Mouse (Mus musculus) stomach, postnatal 0 days (tissue): Measurements from ENCODE around the gene Bach2. TPM values are rescaled to one million over a fixed set of nuclear protein-coding genes. Genes with fewer than 3 reads are reported as not detected.

ENCODE experiments used
- ATAC-seq: fragments of 200-750 bp; cut with Nextera tagmentation; 2 replicates; pipeline ENCODE4 v1.8.0; 2017; ENCODE audit not compliant: low FRiP score, low TSS enrichment
- DNase-seq: peaks from one replicate; pipeline ENCODE4 v3.0.0-alpha.2; 2016; ENCODE audit warnings: low spot score
- H3K27ac ChIP-seq: fragments of 300-500 bp; sonication (generic); replicated peaks from 2 replicates; pipeline ENCODE4 v1.5.1; 2014; ENCODE audit warnings: mild to moderate bottlenecking, control low read depth
- H3K27me3 ChIP-seq: fragments of 300-500 bp; sonication (generic); 2 replicates; pipeline ENCODE4 v1.6.1; 2014; ENCODE audit warnings: low read length; ENCODE audit not compliant: control insufficient read depth, insufficient read depth
- H3K36me3 ChIP-seq: fragments of 300-500 bp; sonication (generic); 2 replicates; pipeline ENCODE4 v1.6.1; 2014; ENCODE audit warnings: low read length, mixed read lengths; ENCODE audit not compliant: control insufficient read depth, insufficient read depth
- H3K4me1 ChIP-seq: fragments of 300-500 bp; sonication (generic); replicated peaks from 2 replicates; pipeline ENCODE4 v1.6.1; 2014; ENCODE audit warnings: antibody characterized with exemption; ENCODE audit not compliant: control insufficient read depth, insufficient read depth
- H3K4me2 ChIP-seq: fragments of 300-500 bp; sonication (generic); replicated peaks from 2 replicates; pipeline ENCODE4 v1.6.1; 2014; ENCODE audit warnings: low read depth, mild to moderate bottlenecking, control low read depth, moderate library complexity
- H3K4me3 ChIP-seq: fragments of 300-500 bp; sonication (generic); 2 replicates; pipeline ENCODE4 v1.5.1; 2014; ENCODE audit warnings: low read depth, low read length, control low read depth
- H3K9ac ChIP-seq: fragments of 300-500 bp; sonication (generic); 2 replicates; pipeline ENCODE4 v1.6.1; 2014; ENCODE audit warnings: mild to moderate bottlenecking, low read length, control low read depth, mixed read lengths
- H3K9me3 ChIP-seq: fragments of 300-500 bp; sonication (generic); 2 replicates; pipeline ENCODE4 v1.6.1; 2016; ENCODE audit warnings: low read length; ENCODE audit not compliant: control insufficient read depth
- CTCF ChIP-seq: IDR thresholded peaks from 2 replicates; pipeline ENCODE4 v1.5.1; 2016; ENCODE audit warnings: antibody characterized with exemption, low read depth, mild to moderate bottlenecking, moderate library complexity
- EP300 ChIP-seq: optimal IDR thresholded peaks from 2 replicates; pipeline ENCODE3; 2016; ENCODE audit warnings: antibody characterized with exemption
- WGBS: fragments of 180-500 bp; shearing (Covaris S2); extraction: QIAGEN DNeasy Blood & Tissue Kit; methylation state at CpG from one replicate; pipeline ENCODE4 v1.1.7; 2014; 5-methylcytosine and 5-hydroxymethylcytosine counted together
- polyA plus RNA-seq: library from polyadenylated mRNA; unstranded; fragments of >200 nt; fragmentation: Nextera tagmentation; extraction: Ambion mirVana; gene quantifications from 2 replicates; pipeline ENCODE4 v1.2.1, GENCODE M21; 2015

Gene Bach2
- polyA plus RNA-seq, 1 experiment from 2014 or later: 1.9 TPM

GRCm38 (mm10) chr4:32299970-32300369 is 61.4 kb downstream of the Bach2 start:
- no peak overlapping the region for H3K4me2 ChIP-seq
- ATAC-seq (no peak), DNase-seq (no peak)
- H3K4me1 ChIP-seq: peaks cover 5% of the 10 kb centered on the region
- no peak overlapping the region for H3K27ac ChIP-seq
- H3K9ac ChIP-seq: no peak overlapping the region
- no peak for TF ChIP-seq CTCF
- TF ChIP-seq EP300: no peak
- no peak overlapping the region for H3K4me3 ChIP-seq
- H3K9me3 ChIP-seq: no peaks in the 10 kb centered on the region
- 85% methylated on average over 3 of the region's 3 CpGs for WGBS
- no peaks in the 10 kb centered on the region for H3K36me3 ChIP-seq
- H3K27me3 ChIP-seq: no peaks in the 10 kb centered on the region

- 43% methylated on average over 5 of the region's 5 CpGs for WGBS
These were observed 64.1 kb downstream of the Bach2 start for GRCm38 (mm10) chr4:32302668-32303067.

GRCm38 (mm10) chr4:32303076-32303475 is 64.5 kb downstream of the Bach2 start:
- no peak for TF ChIP-seq CTCF
- TF ChIP-seq EP300: no peak
- no peak overlapping the region for H3K9ac ChIP-seq
- peak overlapping the region; percentile 47; the same call in 1 of the 2 replicates for H3K4me2 ChIP-seq
- 19% methylated on average over 4 of the region's 4 CpGs for WGBS
- peaks cover 5% of the 10 kb centered on the region for H3K4me1 ChIP-seq
- ATAC-seq: peak; percentile 79
- no peak overlapping the region for H3K4me3 ChIP-seq
- peak overlapping the region; percentile 61 for H3K27ac ChIP-seq
- H3K36me3 ChIP-seq: no peaks in the 10 kb centered on the region
- peak; percentile 38 for DNase-seq
- no peaks in the 10 kb centered on the region for H3K9me3 ChIP-seq
- no peaks in the 10 kb centered on the region for H3K27me3 ChIP-seq

More at GRCm38 (mm10) chr4:32302668-32303067, 64.1 kb downstream of the Bach2 start:
- Histone ChIP-seq H3K4me2 (no peak overlapping the region), H3K4me1 (peaks cover 5% of the 10 kb centered on the region), H3K9ac (no peak overlapping the region), H3K9me3 (no peaks in the 10 kb centered on the region), H3K4me3 (no peak overlapping the region), H3K27ac (peak overlapping the region; percentile 61; the same call in 1 of the 2 replicates), H3K36me3 (no peaks in the 10 kb centered on the region), H3K27me3 (no peaks in the 10 kb centered on the region)
- ATAC-seq: no peak
- no peak for DNase-seq
- TF ChIP-seq CTCF (no peak), EP300 (no peak)

GRCm38 (mm10) chr4:32303674-32304073 is 65.1 kb downstream of the Bach2 start:
- peak overlapping the region; percentile 61 for H3K27ac ChIP-seq
- no peaks in the 10 kb centered on the region for H3K27me3 ChIP-seq
- DNase-seq (peak; percentile 78), ATAC-seq (peak; percentile 80)
- peaks cover 5% of the 10 kb centered on the region for H3K4me1 ChIP-seq
- H3K9ac ChIP-seq: no peak overlapping the region
- WGBS: 2% methylated on average over 8 of the region's 8 CpGs
- TF ChIP-seq EP300: no peak
- no peak for TF ChIP-seq CTCF
- no peak overlapping the region for H3K4me3 ChIP-seq
- peak overlapping the region; percentile 47 for H3K4me2 ChIP-seq
- no peaks in the 10 kb centered on the region for H3K36me3 ChIP-seq
- no peaks in the 10 kb centered on the region for H3K9me3 ChIP-seq

GRCm38 (mm10) chr4:32304221-32304703 is 65.7 kb downstream of the Bach2 start:
- WGBS: 9% methylated on average over 6 of the region's 6 CpGs
- H3K27me3 ChIP-seq: no peaks in the 10 kb centered on the region
- peak overlapping the region; percentile 35 for H3K4me2 ChIP-seq
- no peak for TF ChIP-seq EP300
- H3K9me3 ChIP-seq: no peaks in the 10 kb centered on the region
- H3K27ac ChIP-seq: peak overlapping the region; percentile 75
- no peak overlapping the region for H3K9ac ChIP-seq
- no peak overlapping the region for H3K4me3 ChIP-seq
- no peak for ATAC-seq
- no peaks in the 10 kb centered on the region for H3K36me3 ChIP-seq
- DNase-seq: no peak
- H3K4me1 ChIP-seq: peaks cover 5% of the 10 kb centered on the region

GRCm38 (mm10) chr4:32305036-32305615 is 66.5 kb downstream of the Bach2 start:
- TF ChIP-seq EP300 (no peak), CTCF (no peak)
- Histone ChIP-seq H3K27ac (no peak overlapping the region; the same call in 1 of the 2 replicates), H3K4me1 (peaks cover 5% of the 10 kb centered on the region), H3K4me3 (no peak overlapping the region), H3K27me3 (no peaks in the 10 kb centered on the region), H3K4me2 (peak overlapping the region; percentile 35), H3K9ac (no peak overlapping the region), H3K9me3 (no peaks in the 10 kb centered on the region), H3K36me3 (no peaks in the 10 kb centered on the region)
- ATAC-seq: no peak
- WGBS: 43% methylated on average over 18 of the region's 18 CpGs
- no peak for DNase-seq
